Mouse (Mus musculus) stomach, embryonic 15.5 days (tissue): ENCODE measurements around the gene Mlec. TPM values are rescaled to one million over a fixed set of nuclear protein-coding genes. Genes with fewer than 3 reads are reported as not detected.
"Not testable (repeated sequence)": the region's sequence is repeated elsewhere in the genome, so short reads cannot be mapped to it uniquely, and the experiment has no call there.

ENCODE experiments used
- ATAC-seq: fragments of 200-750 bp; cut with Nextera tagmentation; 2 replicates; pipeline ENCODE4 v1.8.0; 2017; ENCODE audit warnings: low read depth, moderate number of reproducible peaks, moderate TSS enrichment; ENCODE audit not compliant: insufficient read depth, low FRiP score
- H3K27ac ChIP-seq: fragments of 300-500 bp; sonication (generic); 2 replicates; pipeline ENCODE4 v1.5.1; 2015; ENCODE audit warnings: mild to moderate bottlenecking, inconsistent platforms
- H3K27me3 ChIP-seq: fragments of 300-500 bp; sonication (generic); replicated peaks from 2 replicates; pipeline ENCODE4 v1.6.1; 2015; ENCODE audit warnings: inconsistent platforms
- H3K36me3 ChIP-seq: fragments of 300-500 bp; sonication (generic); 2 replicates; pipeline ENCODE4 v1.6.1; 2015; ENCODE audit warnings: inconsistent platforms
- H3K4me1 ChIP-seq: fragments of 300-500 bp; sonication (generic); 2 replicates; pipeline ENCODE4 v1.6.1; 2015; ENCODE audit warnings: inconsistent platforms
- H3K4me2 ChIP-seq: fragments of 300-500 bp; sonication (generic); 2 replicates; pipeline ENCODE4 v1.6.1; 2015; ENCODE audit warnings: mild to moderate bottlenecking, inconsistent platforms
- H3K4me3 ChIP-seq: fragments of 300-500 bp; sonication (generic); replicated peaks from 2 replicates; pipeline ENCODE4 v1.5.1; 2015; ENCODE audit warnings: inconsistent platforms
- H3K9ac ChIP-seq: fragments of 300-500 bp; sonication (generic); 2 replicates; pipeline ENCODE4 v1.6.1; 2015; ENCODE audit warnings: inconsistent platforms
- H3K9me3 ChIP-seq: fragments of 300-500 bp; sonication (generic); 2 replicates; pipeline ENCODE4 v1.6.1; 2016; ENCODE audit warnings: inconsistent platforms
- WGBS: fragments of 180-500 bp; shearing (Covaris S2); methylation state at CpG from one replicate; pipeline ENCODE4 v1.1.7; 2015; 5-methylcytosine and 5-hydroxymethylcytosine counted together
- polyA plus RNA-seq: library from polyadenylated mRNA; unstranded; fragments of >200 nt; fragmentation: Nextera tagmentation; extraction: Ambion mirVana; gene quantifications from 2 replicates; pipeline ENCODE4 v1.2.1, GENCODE M21; 2015

The Mlec gene
- polyA plus RNA-seq, 1 experiment from 2014 or later: 89.3 TPM

DNA sequence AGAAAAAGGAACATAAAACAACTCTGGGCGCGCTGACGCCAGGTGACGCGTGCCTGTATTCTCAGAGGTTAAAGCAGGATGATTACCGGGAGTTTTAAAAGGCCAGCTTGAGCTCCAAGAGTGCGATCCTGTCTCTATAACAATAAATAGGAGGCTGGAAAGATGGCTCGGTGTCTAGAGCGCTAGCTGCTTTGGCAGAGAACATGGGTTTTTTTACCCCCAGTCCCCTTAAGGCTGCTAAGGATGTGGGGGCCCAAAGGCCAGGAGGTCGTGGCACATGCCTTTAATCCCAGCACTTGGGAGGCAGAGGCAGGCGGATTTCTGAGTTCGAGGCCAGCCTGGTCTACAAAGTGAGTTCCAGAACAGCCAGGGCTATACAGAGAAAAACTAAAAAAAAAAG, 1.2 kb upstream of the Mlec start:
- WGBS: 29% methylated on average over 12 of the region's 12 CpGs
- peak overlapping the region; percentile 86 for H3K4me3 ChIP-seq
- ATAC-seq: no peak
- no peaks in the 10 kb centered on the region for H3K36me3 ChIP-seq
- H3K9ac ChIP-seq: peak overlapping the region; percentile 53; the same call in 1 of the 2 replicates
- no peaks in the 10 kb centered on the region for H3K9me3 ChIP-seq
- peak overlapping the region; percentile 75 for H3K4me2 ChIP-seq
- peak overlapping the region; percentile 97 for H3K27ac ChIP-seq
- H3K4me1 ChIP-seq: peaks cover 35% of the 10 kb centered on the region
- H3K27me3 ChIP-seq: no peaks in the 10 kb centered on the region

DNA sequence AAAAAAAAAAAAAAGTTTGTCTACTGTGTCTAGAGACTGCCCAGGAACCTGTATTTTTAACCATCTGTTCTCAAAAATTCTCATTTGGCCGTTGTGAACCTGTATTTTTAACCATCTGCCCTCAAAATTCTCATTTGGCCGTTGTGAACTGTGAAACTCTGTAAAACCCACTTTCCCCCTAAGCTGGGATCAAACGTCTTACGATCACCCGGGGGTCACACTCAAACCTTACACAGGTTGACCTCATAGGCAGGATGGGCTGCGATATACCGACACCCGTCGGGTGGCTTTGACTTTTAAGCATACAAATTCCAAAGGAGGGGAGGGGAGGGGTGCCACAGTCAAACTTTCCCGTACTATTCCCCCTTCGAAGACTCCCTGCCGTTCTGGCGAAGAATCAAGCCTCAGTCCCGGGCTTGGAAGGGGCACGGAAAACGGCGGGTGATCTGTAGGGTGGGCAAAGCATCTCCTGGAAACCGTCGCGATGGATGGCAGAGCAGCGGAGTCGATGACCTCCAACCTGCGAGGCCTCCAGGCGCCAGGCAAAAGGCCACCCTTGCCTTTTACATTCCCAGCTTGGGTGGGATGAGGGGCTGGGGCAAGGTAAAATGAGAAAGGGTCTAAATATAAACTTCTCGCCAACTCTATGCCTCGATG, 918 bp downstream of the Mlec start:
- Histone ChIP-seq H3K27ac (peak overlapping the region; percentile 90), H3K4me2 (peak overlapping the region; percentile 82), H3K4me3 (peak overlapping the region; percentile 86), H3K36me3 (no peaks in the 10 kb centered on the region), H3K27me3 (no peaks in the 10 kb centered on the region), H3K9me3 (no peaks in the 10 kb centered on the region), H3K4me1 (peaks cover 46% of the 10 kb centered on the region), H3K9ac (peak overlapping the region; percentile 98)
- ATAC-seq: no peak
- under 1% methylated on average over 26 of the region's 26 CpGs for WGBS

DNA sequence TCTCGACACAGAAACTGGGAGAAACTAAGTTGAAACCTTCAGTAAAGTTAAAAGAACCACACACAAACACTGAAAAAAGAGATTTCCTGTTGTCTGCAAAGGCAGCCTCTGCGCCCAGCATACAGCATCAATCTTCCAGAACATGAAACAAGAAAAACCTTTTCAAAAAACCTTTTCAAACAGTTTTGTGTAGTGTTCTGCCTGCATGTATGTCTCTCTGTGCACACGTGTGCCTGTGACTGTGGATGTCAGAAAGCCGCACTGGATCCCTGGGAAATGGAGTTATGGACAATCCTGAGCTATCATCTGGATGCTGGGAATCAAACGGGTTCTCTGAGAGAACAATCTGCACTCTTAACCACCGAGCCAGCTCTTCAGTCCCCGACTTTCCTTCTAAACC, 1.6 kb downstream of the Mlec start:
- peak overlapping the region; percentile 86 for H3K4me3 ChIP-seq
- 39% methylated on average over 7 of the region's 7 CpGs for WGBS
- no peaks in the 10 kb centered on the region for H3K27me3 ChIP-seq
- H3K36me3 ChIP-seq: no peaks in the 10 kb centered on the region
- H3K4me1 ChIP-seq: peaks cover 45% of the 10 kb centered on the region
- H3K27ac ChIP-seq: peak overlapping the region; percentile 63
- peak overlapping the region; percentile 82 for H3K4me2 ChIP-seq
- no peaks in the 10 kb centered on the region for H3K9me3 ChIP-seq
- no peak for ATAC-seq
- H3K9ac ChIP-seq: peak overlapping the region; percentile 33; the same call in 1 of the 2 replicates

DNA sequence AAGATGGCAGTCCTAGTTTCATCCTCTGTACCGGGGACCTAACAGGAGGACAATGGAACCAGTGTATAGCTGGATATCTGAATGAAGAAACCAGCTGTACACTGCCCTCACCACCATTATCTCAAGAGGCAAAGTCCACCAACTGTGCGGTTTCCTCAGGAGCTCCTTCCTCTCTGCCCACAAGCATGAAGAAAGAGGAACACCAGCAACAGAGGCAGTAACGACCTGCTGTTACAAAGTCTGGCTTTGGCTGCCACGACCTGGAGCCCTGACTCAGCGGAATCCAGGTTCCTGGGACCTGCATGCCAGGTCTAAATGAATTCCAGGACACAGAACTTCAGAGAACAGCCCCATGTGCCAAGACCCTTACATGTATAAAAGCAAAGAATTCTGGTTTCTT, 2.1 kb downstream of the Mlec start:
- Histone ChIP-seq H3K27me3 (no peaks in the 10 kb centered on the region), H3K4me2 (peak overlapping the region; percentile 82), H3K27ac (peak overlapping the region; percentile 63), H3K9ac (no peak overlapping the region), H3K36me3 (peaks cover 4% of the 10 kb centered on the region), H3K4me3 (peak overlapping the region; percentile 86), H3K9me3 (no peaks in the 10 kb centered on the region), H3K4me1 (peaks cover 43% of the 10 kb centered on the region)
- no peak for ATAC-seq
- 27% methylated on average over 5 of the region's 5 CpGs for WGBS

DNA sequence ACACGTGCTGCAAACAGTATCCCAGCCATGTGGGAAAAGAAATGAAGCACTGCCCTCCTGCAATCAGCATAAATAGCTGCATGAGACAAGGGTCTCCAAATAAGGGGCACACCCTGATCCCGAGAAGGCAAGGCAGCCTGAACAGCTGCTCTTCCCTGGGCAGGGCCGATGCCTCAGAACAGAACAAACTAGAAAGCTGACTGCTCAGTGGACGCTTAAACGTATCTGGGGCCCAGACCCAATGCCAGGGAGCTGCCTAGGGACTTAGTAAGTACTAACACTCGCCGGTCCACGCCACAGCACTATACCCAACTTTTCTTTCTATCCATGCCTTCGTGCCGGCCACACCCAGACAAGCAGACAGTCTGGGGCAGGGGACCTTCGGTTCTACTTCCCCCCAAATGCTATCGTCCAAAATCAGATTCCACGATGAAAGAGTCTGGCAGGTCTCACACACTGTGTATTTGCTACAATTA, 2.8 kb downstream of the Mlec start:
- WGBS: 46% methylated on average over 13 of the region's 13 CpGs
- H3K27me3 ChIP-seq: no peaks in the 10 kb centered on the region
- no peak for ATAC-seq
- H3K27ac ChIP-seq: peak overlapping the region; percentile 63
- H3K4me3 ChIP-seq: peak overlapping the region; percentile 86
- H3K36me3 ChIP-seq: peaks cover 10% of the 10 kb centered on the region
- H3K4me2 ChIP-seq: peak overlapping the region; percentile 82
- peaks cover 43% of the 10 kb centered on the region for H3K4me1 ChIP-seq
- H3K9ac ChIP-seq: no peak overlapping the region
- H3K9me3 ChIP-seq: no peaks in the 10 kb centered on the region

DNA sequence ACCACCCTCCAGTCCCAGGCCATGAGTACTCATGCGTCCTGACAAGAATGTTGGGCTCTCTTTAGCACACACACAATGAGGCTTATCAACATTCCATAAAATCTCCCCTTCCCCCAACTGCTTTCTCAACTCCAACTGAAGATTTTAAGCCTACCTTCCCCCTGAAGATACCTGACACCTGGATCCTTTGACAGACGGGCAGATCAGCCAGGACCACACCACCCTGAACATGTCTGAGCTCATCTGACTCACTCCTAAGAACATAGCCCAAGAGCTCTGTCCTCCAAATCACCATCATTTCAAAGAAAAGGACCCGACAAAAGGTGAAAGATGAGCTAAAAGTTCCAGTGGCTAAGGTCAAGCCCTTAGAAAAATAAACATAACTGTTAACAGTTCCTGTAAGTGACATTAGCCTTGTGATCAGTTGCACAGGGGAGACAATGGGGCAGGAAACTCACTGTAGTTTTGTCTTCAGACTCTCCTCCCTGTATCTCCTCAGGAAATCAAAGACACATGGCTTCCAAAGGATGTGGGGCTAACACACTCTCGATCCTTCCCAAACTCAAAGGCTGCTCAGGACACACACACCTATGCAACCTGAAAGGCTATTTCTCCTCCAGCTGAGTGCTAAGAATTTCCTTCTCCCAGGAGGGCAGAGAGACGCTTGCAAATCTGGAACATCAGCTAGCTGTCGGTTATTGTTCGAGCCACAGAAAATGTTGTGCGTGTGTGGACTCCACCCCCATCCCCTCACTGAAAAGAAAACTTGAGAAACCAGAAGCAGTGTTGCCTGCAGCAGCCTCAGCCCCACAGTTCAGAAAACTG, 5.6 kb downstream of the Mlec start:
- H3K9ac ChIP-seq: no peak overlapping the region
- H3K27me3 ChIP-seq: no peaks in the 10 kb centered on the region
- H3K36me3 ChIP-seq: peaks cover 32% of the 10 kb centered on the region
- H3K27ac ChIP-seq: peak overlapping the region; percentile 41; the same call in 1 of the 2 replicates
- no peak for ATAC-seq
- WGBS: 35% methylated on average over 8 of the region's 8 CpGs
- H3K9me3 ChIP-seq: no peaks in the 10 kb centered on the region
- no peak overlapping the region for H3K4me3 ChIP-seq
- peaks cover 38% of the 10 kb centered on the region for H3K4me1 ChIP-seq
- H3K4me2 ChIP-seq: peak overlapping the region; percentile 6; the same call in 1 of the 2 replicates

DNA sequence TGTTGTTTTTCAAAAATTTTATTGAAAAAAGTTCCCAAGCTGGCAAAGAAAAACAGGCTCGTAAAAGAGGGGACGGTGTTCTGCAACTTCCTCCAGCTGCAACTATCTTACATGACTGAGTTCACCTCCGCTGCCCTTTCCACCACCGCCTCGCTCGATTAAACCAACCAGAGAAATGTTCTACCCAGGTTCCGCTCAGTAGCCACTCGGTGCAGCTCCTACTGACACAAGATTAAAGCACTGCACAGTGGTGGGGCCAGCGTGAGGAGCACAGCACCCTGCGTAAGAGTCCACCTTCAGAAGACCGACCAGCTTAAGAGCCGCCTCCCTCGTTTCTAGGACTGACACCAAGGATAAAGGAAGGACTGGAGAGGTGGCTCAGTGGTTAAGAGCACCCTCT, 6.5 kb downstream of the Mlec start:
- Histone ChIP-seq H3K4me1 (peaks cover 37% of the 10 kb centered on the region), H3K27ac (no peak overlapping the region), H3K9me3 (no peaks in the 10 kb centered on the region), H3K4me2 (no peak overlapping the region), H3K36me3 (peaks cover 40% of the 10 kb centered on the region), H3K27me3 (no peaks in the 10 kb centered on the region), H3K9ac (no peak overlapping the region), H3K4me3 (no peak overlapping the region)
- ATAC-seq: no peak
- 85% methylated on average over 13 of the region's 13 CpGs for WGBS

DNA sequence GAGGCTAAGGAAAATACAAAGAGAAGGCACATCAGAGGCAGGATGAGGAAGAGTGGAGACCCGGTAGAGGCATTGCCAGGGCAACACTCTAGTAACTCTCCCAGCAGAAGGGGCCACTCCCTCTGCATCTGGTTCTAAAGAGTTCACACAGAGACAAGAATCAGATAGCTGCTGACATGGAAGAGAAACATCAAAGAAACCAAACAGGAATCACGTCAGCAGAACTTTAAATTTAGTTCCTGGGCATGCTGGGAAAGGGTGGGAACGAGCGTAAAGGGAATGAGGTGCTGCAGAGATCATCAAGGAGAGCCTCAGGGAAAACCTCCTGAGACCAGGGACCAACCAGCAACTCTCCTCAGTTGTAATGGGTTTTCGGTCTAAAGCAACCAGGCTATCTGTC, 7.0 kb downstream of the Mlec start:
- ATAC-seq: no peak
- peaks cover 33% of the 10 kb centered on the region for H3K4me1 ChIP-seq
- peaks cover 44% of the 10 kb centered on the region for H3K36me3 ChIP-seq
- no peak overlapping the region for H3K9ac ChIP-seq
- WGBS: 85% methylated on average over 5 of the region's 5 CpGs
- no peak overlapping the region for H3K27ac ChIP-seq
- no peaks in the 10 kb centered on the region for H3K9me3 ChIP-seq
- H3K27me3 ChIP-seq: no peaks in the 10 kb centered on the region
- no peak overlapping the region for H3K4me3 ChIP-seq
- no peak overlapping the region for H3K4me2 ChIP-seq

DNA sequence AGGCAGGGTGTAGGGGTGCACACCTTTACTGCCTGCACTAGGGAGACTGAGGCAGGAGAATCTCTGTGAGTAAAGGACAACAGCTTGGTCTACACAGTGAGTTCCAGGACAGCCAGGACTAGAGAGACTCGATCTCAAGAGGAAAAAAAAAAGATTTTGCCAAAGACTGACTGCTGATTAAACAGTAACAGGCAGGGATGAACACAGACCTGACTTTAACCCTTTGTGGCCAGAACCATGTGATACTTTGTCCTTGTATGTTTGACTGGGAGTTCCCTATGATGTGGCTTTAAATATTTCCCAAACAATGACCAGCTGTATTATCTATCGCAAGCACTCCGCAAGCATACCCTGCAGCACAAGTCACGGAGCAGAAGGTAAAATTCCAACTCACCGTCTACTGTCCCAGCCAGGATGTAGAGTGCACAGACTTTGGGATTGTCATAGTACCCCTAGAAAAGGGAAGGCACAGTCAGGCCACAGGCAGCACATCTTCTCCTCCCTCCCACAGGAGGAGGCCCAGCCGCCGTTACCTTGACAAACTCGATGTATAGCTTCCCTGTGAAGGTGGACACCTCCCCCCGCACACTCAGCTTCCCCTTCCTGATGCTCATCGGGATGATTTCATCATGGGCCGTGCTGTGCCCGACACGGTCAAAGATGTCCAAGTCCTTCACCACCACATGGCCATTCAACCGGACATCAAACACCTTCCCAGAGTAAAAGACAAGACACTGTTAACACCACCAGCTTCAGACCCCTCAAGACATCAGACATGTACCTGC, 8.1 kb downstream of the Mlec start:
- Histone ChIP-seq H3K9me3 (no peaks in the 10 kb centered on the region), H3K36me3 (peaks cover 48% of the 10 kb centered on the region), H3K4me2 (no peak overlapping the region), H3K9ac (no peak overlapping the region), H3K4me1 (peaks cover 21% of the 10 kb centered on the region), H3K27me3 (no peaks in the 10 kb centered on the region), H3K27ac (no peak overlapping the region), H3K4me3 (no peak overlapping the region)
- WGBS: 90% methylated on average over 14 of the region's 14 CpGs
- no peak for ATAC-seq

DNA sequence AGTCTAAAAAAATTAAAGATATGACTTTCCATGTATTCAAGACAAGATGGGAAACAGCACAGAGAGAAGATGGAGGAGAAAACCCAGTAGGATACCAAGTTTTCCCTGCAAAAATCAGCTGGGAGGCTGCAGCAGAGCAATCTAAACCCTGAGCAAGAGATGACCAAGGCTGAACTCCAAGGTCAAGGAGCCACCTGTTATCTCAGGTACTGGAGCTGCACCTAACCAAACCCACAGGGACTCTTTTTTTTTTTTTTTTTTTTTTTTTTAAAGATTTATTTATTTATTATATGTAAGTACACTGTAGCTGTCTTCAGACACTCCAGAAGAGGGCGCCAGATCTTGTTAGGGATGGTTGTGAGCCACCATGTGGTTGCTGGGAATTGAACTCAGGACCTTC, 9.1 kb downstream of the Mlec start:
- H3K9me3 ChIP-seq, H3K4me2 ChIP-seq, H3K4me3 ChIP-seq, H3K27me3 ChIP-seq, H3K9ac ChIP-seq, ATAC-seq, H3K27ac ChIP-seq: not testable (repeated sequence)
- peaks cover 48% of the 10 kb centered on the region for H3K36me3 ChIP-seq
- H3K4me1 ChIP-seq: peaks cover 13% of the 10 kb centered on the region
- WGBS: no CpG with 5 or more reads among the region's 1 CpGs

DNA sequence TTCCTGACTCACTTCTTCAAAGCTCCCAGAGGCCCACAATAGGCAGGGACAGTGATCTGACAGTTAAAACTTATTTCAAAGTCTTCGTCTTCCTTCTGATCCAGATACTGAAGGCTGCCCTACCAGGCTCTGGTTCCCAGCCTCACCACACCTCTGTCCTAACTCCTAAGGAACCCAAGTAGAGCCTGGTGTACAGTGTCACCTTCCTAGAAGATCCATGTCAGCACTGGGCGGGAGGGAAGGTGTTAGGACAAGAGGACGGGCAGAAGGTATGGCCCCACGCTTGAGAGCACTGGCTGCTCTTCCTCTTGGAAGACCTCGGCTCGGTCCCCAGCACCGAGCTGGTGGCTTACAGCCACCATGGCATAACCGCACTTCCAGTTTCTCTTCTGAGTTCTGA, 9.6 kb downstream of the Mlec start:
- WGBS: 92% methylated on average over 8 of the region's 8 CpGs
- no peaks in the 10 kb centered on the region for H3K27me3 ChIP-seq
- no peak overlapping the region for H3K4me2 ChIP-seq
- H3K9ac ChIP-seq: no peak overlapping the region
- H3K36me3 ChIP-seq: peaks cover 48% of the 10 kb centered on the region
- H3K27ac ChIP-seq: no peak overlapping the region
- H3K4me3 ChIP-seq: no peak overlapping the region
- no peaks in the 10 kb centered on the region for H3K9me3 ChIP-seq
- ATAC-seq: no peak
- peaks cover 10% of the 10 kb centered on the region for H3K4me1 ChIP-seq
